Mouse (Mus musculus) liver (tissue): ENCODE results near the gene Zc3hav1.

Experiments
- DNase-seq: peaks from one replicate; pipeline ENCODE4 v3.0.0-alpha.2; 2020; ENCODE audit warnings: mixed read lengths

Gene Zc3hav1

DNA sequence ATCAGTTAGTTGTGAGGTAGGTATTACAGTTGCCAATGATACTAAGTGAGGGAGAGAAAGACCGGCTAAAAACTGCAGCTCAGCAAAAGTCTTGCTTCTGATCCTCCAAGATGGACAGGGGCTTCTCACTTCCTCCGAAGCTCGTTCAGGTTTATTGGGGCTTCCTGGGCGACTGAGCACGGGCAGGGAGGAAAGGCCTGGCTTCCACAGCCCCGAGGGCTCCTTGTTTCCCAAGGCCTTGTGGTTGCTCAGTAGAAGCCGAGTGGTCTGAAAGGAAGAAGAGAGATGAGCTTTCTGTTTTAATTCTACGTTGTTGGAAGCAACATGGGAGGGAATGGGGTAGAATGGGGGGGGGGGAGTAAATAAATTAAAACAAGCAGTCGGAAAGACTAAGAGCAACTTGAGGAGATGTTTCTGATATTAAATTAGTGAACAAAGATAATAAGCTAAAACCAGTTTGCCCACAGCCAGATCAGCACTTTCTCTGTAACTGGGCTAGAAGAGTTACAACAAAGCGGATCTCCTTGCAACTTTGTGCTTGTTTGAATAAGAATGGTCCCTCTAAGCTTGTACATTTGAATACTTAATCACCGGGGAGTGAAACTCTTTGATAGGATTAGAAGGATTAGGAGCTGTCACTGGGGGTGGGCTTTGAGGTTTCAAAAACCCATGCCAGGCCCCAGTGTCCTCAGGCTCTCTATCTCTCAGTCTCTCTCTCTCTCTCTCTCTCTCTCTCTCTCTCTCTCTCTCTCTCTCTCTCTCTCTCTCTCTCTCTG lies 61.3 kb downstream of the Zc3hav1 start:
- DNase-seq: no peak

DNA sequence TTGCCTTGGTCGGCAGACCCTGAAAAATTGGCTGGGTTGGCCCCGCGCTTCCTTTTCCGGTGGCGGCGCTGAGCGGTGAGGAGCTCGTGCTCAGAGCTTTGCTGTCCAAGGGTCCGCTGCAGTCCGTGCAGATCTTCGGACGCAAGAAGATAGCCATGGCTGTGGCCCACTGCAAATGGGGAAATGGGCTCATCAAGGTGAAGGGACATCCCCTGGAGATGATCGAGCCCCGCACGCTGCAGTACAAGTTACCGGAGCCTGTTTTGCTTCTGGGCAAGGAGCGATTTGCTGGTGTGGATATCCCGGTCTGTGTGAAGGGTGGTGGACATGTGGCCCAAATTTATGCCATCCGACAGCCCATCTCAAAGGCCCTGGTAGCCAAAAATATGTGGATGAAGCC lies 70.0 kb downstream of the Zc3hav1 start:
- DNase-seq: no peak

GRCm38 (mm10) chr6:38264466-38264865 lies 89.9 kb downstream of the Zc3hav1 start:
- no peak for DNase-seq

- DNase-seq: no peak
Observed at GRCm38 (mm10) chr6:38263393-38264159, 90.8 kb downstream of the Zc3hav1 start.

DNA sequence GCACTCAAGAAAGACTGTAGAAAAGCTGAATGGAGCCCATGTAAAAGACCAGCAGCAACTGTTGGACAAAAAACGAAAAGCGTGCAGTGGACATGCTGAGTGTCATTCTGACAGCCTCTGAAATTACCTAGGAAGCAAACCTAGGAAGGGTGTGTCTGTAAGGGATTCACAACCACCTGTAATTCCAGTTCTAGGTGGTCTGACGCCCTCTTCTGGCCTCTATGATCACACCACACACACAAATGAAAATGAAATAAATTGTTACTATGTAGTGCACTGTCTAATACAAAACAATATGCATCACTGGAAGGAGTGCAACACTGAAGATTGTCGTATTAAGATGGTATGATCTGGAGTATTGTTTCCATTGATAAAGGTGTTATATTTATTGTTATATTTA lies 92.5 kb downstream of the Zc3hav1 start:
- no peak for DNase-seq

GRCm38 (mm10) chr6:38257506-38257905 lies 96.9 kb downstream of the Zc3hav1 start:
- DNase-seq: no peak

DNA sequence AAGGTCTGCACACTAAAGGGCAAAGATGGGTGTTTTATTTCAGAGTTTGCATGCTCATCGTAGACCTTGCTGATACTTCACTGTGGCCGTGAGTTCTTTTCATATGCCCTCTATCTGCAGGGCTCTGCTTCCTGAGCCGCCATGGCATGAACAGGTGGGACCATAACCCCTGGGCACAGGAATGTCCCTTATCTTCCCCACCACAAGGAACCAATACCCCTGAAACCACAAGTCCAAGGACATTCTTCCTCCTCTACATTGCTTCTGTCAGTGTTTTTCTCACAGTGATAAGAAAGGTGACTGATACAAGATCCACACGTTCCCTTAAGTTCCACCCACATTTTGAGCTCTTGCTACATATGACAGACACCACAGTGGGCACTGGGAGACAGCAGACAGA lies 97.6 kb downstream of the Zc3hav1 start:
- no peak for DNase-seq

DNA sequence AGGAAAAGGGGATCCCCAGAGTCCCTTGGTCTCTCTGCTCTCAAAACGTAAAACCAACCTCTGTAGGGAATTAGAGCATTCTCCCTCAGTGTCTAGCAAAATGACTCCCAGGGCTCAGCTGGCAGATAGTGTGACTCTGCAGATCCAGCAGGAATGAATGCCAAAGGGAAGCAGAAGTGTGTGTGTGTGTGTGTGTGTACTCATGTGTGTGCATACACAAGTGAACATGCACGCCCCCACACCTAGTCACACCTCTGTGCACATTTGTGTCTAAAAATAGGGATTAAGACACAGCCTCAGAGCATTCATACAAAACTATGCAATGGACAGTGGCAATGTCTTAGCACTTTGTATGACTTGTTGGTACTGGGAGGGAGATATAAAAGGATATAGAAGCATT lies 98.6 kb downstream of the Zc3hav1 start:
- DNase-seq: no peak
